In genomic region chr10:85382981-85383380, GRCm38 (mm10) we compare ENCODE assay signal across 21 mouse cellular contexts. TPM values are rescaled to one million over a fixed set of nuclear protein-coding genes. Genes with fewer than 3 reads are reported as not detected.
DNase-seq lines count a peak whose midpoint lies in the region; ATAC-seq lines count a peak whose summit lies in the region.
"Had no signal": no experiment of that assay in that cellular context is flagged by ENCODE, and none has a peak within 500 bp of the region (broad histone marks: within the 10 kb centered on the region; RNA-seq: fewer than 3 reads in every experiment).

No protein-coding gene starts in this region.

- no peaks in the 10 kb centered on the region for H3K27me3 ChIP-seq in neural tube, embryonic 15.5 days (replicated peaks)
- H3K27me3 ChIP-seq: CH12.LX; embryonic facial prominence, embryonic 12.5 days; forebrain, embryonic 15.5 days had no signal

- no peak for ATAC-seq in neural tube, embryonic 15.5 days (ENCODE audit: low FRiP score)
- ATAC-seq: CD4-positive, CD25-positive, alpha-beta regulatory T cell, adult 4 months; forebrain, embryonic 13.5 days; forebrain, embryonic 15.5 days; forebrain, postnatal 0 days had no signal

- no peak overlapping the region for H3K9ac ChIP-seq in neural tube, embryonic 15.5 days (replicated peaks)
- H3K9ac ChIP-seq: embryonic facial prominence, embryonic 12.5 days; forebrain, embryonic 13.5 days; forebrain, embryonic 15.5 days; forebrain, postnatal 0 days had no signal

- H3K4me1 ChIP-seq in neural tube, embryonic 15.5 days, result peaks cover 15% of the 10 kb centered on the region
- H3K4me1 ChIP-seq: embryonic facial prominence, embryonic 12.5 days had no signal

- 93% methylated on average over 7 of the region's 7 CpGs for WGBS in neural tube, embryonic 15.5 days

- DNase-seq in ES-CJ7 (ENCODE audit: low read depth, low spot score), result peak; percentile 51
- peak; percentile 58 for DNase-seq in ZHBTc4 (ENCODE audit: low read depth, low spot score)
- no peak for DNase-seq in adrenal gland, adult (ENCODE audit: inconsistent age in 2 of 2, low spot score in 1 of 2)
- DNase-seq in thymus, postnatal 36 days, result no peak
- DNase-seq: adrenal gland, adult 8-10 months; adrenal gland, postnatal 14 days; adrenal gland, postnatal 36 days; B cell, adult 2 months; cerebellum, adult 11-12 months; cerebellum, adult 2 months; cerebellum, adult 9-10 months; cerebellum, postnatal 10 days; cerebellum, postnatal 25 days; forebrain, postnatal 0 days had no signal

- H3K4me2 ChIP-seq in neural tube, embryonic 15.5 days, result no peak overlapping the region
- H3K4me2 ChIP-seq: embryonic facial prominence, embryonic 12.5 days; forebrain, embryonic 13.5 days; forebrain, embryonic 15.5 days had no signal

- H3K9me3 ChIP-seq in neural tube, embryonic 15.5 days (replicated peaks), result no peaks in the 10 kb centered on the region
- H3K9me3 ChIP-seq: embryonic facial prominence, embryonic 10.5 days; embryonic facial prominence, embryonic 12.5 days; forebrain, embryonic 13.5 days; forebrain, embryonic 15.5 days had no signal

- no peaks in the 10 kb centered on the region for H3K36me3 ChIP-seq in neural tube, embryonic 15.5 days
- H3K36me3 ChIP-seq: embryonic facial prominence, embryonic 10.5 days; embryonic facial prominence, embryonic 12.5 days; forebrain, embryonic 15.5 days had no signal

- H3K27ac ChIP-seq in neural tube, embryonic 15.5 days (replicated peaks), result no peak overlapping the region
- H3K27ac ChIP-seq: embryonic facial prominence, embryonic 10.5 days; embryonic facial prominence, embryonic 12.5 days; forebrain, embryonic 13.5 days; forebrain, embryonic 15.5 days had no signal

- no peak overlapping the region for H3K4me3 ChIP-seq in neural tube, embryonic 15.5 days (replicated peaks)
- H3K4me3 ChIP-seq: embryonic facial prominence, embryonic 10.5 days; embryonic facial prominence, embryonic 12.5 days; forebrain, embryonic 13.5 days; forebrain, embryonic 15.5 days had no signal

RNA-seq across cellular contexts. Expression of gene Btbd11, which starts 3.6 kb away (rescaled TPM):
- polyA plus RNA-seq in neural tube, embryonic 15.5 days (2015; fragmentation: Nextera tagmentation; extraction: Ambion mirVana), result 24.2 and 24.9 TPM in 2 replicates

Comparison
In these comparisons a context has a peak if more than half of its experiments do, and no peak if none do; other contexts are left out.
1. DNase-seq: peak in ES-CJ7 (single experiment) and ZHBTc4 (single experiment); none in adrenal gland, adult (0 of 2) and thymus, postnatal 36 days (0 of 2).